Mouse (Mus musculus) left cerebral cortex, adult 2 months (tissue): ENCODE measurements around the gene Ccdc189. TPM values are rescaled to one million over a fixed set of nuclear protein-coding genes. Genes with fewer than 3 reads are reported as not detected.

Experiments used
- DNase-seq, 2 experiments: peaks; one replicate each; pipeline ENCODE4 v3.0.0; 2021 to 2022; ENCODE audit warnings: low spot score in 2 of 2, mixed read lengths in 1 of 2; ENCODE audit errors: extremely low spot score in 1 of 2
- H3K27ac ChIP-seq: fragments of 200-600 bp; 2 replicates; pipeline ENCODE4 v1.8.1; 2022
- H3K4me3 ChIP-seq: fragments of 200-600 bp; 2 replicates; pipeline ENCODE4 v1.8.1; 2022
- CTCF ChIP-seq: fragments of 200-600 bp; IDR thresholded peaks from 2 replicates; pipeline ENCODE4 v1.8.1; 2022; ENCODE audit warnings: antibody characterized with exemption, mild to moderate bottlenecking, moderate library complexity
- intact Hi-C: fragments of 180-260 bp; cut with DNase I; formaldehyde crosslinking; loops from one replicate; pipeline ENCODE4 v1.15.1; 2025
- total RNA-seq, 2 experiments: library from RNA; stranded (reverse); gene quantifications; 2 replicates each; pipeline ENCODE4 v1.2.3; 2021

Gene Ccdc189
- total RNA-seq, 2 experiments from 2014 or later: 9.4 to 10.8 TPM

DNA sequence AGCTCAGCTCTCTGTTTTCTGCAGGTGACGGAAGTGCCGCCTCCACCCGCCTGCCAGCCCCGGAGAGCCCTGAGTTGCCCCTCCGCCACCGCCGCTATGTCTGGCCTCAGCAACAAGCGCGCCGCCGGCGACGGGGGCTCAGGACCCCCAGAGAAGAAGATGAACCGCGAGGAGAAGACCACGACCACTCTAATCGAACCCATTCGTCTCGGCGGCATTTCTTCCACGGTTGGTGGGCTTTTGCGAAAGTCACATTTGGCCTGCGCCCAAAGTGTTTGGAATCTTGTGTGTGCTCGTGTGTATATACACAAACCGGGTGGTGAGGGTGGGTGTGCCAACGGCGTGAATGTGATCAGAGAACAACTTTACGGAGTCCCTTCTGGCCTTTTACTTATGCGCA is 506 bp upstream of the Ccdc189 start:
- TF ChIP-seq CTCF: no peak
- DNase-seq: no peak
- peak overlapping the region; percentile 88 for H3K27ac ChIP-seq
- H3K4me3 ChIP-seq: peak overlapping the region; percentile 91
- intact Hi-C loops: loop anchor here (2.0 kb wide), 1 partner anchor 76 kb away; no protein-coding TSS in a partner anchor

DNA sequence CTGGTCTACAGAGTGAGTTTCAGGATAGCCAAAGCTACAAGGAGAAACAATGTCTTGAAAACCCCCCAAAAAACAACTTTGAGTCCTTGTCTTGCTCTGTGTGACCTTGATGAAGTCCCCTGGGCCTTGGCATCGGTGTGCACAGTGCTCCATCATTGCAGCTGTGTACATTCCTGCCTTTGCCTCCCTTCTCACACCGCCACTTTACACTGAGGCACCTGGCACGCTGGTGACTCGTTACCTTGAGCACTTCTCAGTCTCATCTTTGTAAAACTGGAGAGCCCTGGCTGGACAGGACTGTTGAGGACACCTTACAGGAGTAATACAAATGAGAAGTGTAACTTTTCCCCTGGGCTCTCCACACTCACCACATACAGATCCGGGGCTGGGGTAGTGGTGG is 1.2 kb downstream of the Ccdc189 start:
- intact Hi-C loops: no loop called here
- H3K27ac ChIP-seq: peak overlapping the region; percentile 81; the same call in 1 of the 2 replicates
- no peak for DNase-seq
- no peak for TF ChIP-seq CTCF
- H3K4me3 ChIP-seq: peak overlapping the region; percentile 91

DNA sequence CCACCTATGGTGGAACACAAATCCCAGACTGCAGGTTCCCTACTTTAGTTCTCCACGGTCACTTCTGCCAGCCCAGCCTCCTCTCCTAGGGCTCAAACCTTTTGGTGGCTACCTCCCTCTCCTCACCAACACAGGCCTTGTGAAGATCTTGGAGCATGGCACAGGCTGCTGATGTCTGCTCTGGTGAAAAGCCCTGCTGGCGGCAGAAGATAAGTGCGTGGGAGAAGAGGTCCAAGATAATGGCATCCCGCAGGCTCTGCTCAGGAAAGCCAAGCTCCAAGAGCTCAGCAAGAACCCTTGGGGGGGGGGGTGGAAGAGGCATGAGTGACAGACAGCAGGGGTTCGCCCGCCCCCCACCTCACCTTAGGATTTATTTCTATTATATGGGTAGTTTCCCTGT is 2.2 kb downstream of the Ccdc189 start:
- Histone ChIP-seq H3K4me3 (no peak overlapping the region), H3K27ac (no peak overlapping the region)
- no peak for DNase-seq
- TF ChIP-seq CTCF: no peak
- intact Hi-C loops: no loop called here

DNA sequence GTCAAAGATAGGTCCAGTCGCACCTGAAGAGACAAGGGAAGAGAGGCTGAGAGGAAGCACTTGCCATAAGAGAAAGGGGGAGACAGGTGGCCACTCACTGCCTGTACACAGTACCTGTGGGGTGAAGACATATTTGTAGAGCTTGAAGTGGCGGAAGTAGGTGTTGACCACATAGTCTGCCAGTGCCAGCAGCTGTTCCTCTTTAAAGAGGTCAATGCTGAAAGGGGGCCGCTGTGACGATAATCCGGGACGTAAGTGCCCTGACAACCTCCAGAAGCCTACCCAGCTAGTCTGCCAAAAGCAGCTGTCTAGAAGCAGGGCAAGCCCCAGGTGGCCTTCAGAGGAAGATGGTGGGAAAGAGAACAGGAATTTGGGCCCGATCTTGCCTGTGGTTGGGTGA is 3.4 kb downstream of the Ccdc189 start:
- Histone ChIP-seq H3K4me3 (no peak overlapping the region), H3K27ac (no peak overlapping the region)
- no peak for TF ChIP-seq CTCF
- intact Hi-C loops: no loop called here
- DNase-seq: no peak

DNA sequence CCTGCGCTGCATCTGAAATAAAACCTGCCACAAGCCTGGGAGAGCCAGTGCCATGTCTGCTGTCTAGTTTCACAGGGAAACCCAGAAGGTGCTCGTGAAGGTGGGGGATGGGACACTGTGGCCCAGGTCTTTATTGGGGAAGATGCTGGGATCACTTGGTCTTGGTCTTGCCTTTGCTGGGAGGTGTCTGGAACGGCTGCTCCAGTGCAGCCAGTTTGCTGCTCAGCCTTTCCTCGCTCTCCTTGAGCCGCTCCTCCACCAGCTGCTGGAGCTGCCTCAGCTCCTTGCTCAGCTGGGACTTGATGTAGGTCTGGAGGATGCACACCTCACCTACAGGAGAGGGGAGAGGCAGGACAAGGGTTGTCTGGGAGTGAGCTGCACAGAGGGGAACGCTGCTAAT is 5.1 kb downstream of the Ccdc189 start:
- no peak for TF ChIP-seq CTCF
- DNase-seq: no peak
- Histone ChIP-seq H3K4me3 (no peak overlapping the region), H3K27ac (no peak overlapping the region)
- intact Hi-C loops: no loop called here

DNA sequence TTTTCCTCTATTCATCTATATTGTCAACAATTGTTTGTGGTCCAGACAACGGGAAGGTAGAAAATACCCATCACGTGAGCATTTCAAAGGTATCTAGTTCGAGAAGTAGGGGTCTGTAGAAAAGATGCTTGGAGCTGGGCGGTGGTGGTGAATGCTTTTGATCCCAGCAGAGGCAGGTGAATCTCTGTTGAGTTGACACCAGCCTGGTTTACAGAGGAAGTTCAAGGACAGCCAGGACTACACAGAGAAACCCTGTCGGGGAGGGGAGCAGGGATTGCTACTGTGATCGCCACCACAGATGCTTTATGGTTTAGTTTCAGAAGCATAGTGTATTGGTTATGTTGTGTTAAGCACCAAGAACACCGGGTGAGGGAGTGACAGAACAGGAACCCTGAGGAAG is 14.3 kb downstream of the Ccdc189 start:
- peak overlapping the region; percentile 87 for H3K4me3 ChIP-seq
- TF ChIP-seq CTCF: no peak
- DNase-seq: no peak
- H3K27ac ChIP-seq: peak overlapping the region; percentile 50
- intact Hi-C loops: no loop called here

DNA sequence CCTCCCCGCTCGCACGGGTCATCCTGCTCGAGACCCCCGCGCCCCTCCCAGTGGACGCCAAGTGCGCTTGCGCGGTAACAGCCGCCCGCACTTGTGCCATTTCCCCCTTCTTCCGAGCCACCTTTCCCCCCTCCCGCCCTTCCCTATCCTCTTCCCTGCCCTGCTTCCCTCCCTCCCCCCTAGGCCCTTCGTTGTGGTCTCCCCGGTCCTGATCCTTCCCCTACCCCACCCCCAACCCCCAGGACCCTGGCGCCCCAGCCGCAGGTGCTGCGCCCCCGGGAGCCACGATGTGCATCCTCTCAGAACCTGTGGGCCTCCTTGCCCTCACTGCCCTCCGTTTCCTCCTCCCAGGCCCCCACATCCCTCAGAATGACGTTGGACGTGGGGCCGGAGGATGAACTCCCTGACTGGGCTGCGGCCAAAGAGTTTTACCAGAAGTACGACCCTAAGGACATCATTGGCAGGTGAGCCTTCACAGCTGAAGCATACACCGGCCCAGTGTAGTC is 14.8 kb downstream of the Ccdc189 start:
- intact Hi-C loops: no loop called here

DNA sequence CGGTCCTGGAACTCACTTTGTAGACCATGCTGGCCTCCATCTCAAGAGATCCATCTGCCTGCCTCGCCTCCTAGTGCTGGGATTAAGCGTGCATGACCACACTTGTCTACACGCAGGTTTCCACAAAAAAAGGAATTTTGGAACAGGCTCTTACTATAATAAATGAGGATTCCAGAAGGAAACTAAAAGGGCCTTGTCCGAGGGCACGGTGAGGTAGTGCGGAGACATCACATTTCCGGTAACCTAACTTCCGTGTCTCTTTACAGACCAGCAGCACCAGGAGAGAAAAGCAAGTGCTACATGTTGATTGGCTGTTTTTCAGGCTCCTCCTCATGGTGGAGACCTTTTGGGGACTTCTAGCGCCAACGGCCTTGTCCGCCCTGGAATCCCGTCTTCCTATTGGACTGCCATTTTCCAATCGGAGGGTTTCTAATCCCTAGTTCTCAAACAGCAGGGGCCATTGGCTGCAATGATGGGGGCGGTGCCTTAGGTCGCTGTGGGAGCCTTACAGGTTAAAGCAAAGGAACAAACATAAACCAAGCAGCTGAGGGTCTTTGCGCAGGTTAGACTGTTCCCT is 15.4 kb downstream of the Ccdc189 start, which contains the start of gene Phkg2:
TSS of gene Phkg2 (plus strand) at position 446 of the 577 bp plus-strand sequence.
- no peak; the same call in none of the 2 replicates for TF ChIP-seq CTCF
- intact Hi-C loops: no loop called here
- peak; percentile 80 to 89 for DNase-seq
- Histone ChIP-seq H3K27ac (peak within 1 kb of the TSS; percentile 88), H3K4me3 (peak within 1 kb of the TSS; percentile 87)

More for the DNA sequence above, 14.8 kb downstream of the Ccdc189 start:
- TF ChIP-seq CTCF: no peak
- no peak for DNase-seq
- H3K4me3 ChIP-seq: peak overlapping the region; percentile 87
- peak overlapping the region; percentile 50 for H3K27ac ChIP-seq

DNA sequence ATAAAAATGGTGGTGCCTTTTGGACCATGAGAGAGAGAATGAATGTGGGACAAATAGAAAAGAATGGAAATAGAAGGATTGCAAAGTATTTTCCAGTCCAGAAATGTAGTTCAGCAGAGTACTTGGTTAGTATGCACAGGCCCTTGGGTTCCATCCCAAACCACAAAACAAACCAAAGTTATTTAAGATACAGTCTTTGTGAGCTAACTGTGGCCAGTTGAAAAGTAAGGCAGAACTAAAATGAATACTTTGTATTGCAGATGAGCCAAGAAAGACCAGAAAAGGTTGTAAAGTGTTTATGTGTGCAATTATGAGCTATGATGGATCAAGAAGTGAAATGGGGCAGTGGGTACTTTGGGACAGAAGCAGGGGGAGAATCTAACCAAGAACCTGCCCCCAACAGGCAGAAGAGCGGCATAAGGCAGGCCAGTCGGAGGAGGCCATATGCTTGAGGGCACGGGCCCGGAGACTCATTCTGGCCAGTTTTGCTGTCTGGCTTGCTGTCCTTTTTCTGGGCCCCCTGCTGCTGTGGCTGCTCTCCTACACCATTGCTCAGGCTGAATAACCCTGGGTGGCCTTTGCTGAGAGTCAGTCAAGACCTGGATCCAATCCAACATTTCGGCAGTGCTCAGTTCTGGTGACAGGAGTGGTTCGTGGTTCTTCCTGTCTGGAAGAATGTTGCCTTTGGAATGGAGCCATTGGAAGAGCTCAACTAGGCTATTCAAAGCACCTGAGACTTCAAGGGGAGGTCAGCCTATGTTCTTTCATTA is 23.8 kb downstream of the Ccdc189 start:
- TF ChIP-seq CTCF: no peak; the same call in 1 of the 2 replicates
- no peak overlapping the region for H3K27ac ChIP-seq
- intact Hi-C loops: no loop called here
- H3K4me3 ChIP-seq: no peak overlapping the region
- DNase-seq: no peak

DNA sequence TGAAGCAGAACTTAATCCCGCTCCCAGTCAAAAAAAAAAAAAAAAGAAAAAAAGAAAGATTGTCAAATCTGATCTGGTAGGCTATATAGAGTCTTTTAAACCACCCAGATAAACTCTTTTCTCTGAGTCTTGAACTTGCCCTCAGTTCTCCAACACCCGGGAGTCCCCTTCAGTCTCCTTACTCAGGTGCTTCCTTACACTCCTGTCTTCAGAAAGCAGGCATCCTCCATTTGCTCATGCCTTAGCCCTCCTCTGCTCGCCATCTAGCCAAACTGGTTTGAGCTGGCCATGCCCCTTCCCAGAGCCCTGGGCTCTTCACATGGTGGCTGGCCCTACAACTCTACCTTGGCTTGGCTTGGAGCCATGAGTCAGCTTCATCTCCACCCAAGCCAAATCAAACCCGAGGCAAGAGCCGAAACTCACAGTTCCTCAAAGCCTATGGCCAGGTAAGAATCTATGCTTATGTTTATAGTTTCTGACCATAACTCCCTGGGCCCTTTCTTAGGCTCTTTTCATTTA is 27.0 kb downstream of the Ccdc189 start, which contains the start of gene Tmem265:
TSS of gene Tmem265 (plus strand) at position 51 of the 519 bp plus-strand sequence.
- intact Hi-C loops: no loop called here

DNA sequence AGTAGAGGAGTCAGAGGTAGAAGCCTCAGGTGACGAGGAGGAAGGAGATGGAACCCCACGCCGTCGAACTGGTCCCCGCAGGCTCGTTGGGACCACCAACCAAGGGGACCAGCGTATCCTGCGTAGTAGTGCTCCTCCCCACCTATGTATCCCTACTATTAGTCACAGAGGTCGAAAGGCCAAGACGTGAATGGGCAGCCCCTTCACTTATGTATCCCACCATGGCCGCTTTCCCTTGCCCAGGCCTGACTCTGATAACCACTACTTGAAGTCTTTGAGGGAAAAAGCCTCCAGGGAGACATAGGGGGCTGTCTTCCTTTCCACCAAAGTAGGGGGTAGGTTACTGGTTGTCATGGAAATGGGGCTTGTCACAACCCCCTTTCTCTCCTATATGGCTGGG is 27.8 kb downstream of the Ccdc189 start:
- TF ChIP-seq CTCF: no peak
- no peak overlapping the region for H3K27ac ChIP-seq
- DNase-seq: no peak
- H3K4me3 ChIP-seq: no peak overlapping the region
- intact Hi-C loops: no loop called here

More for the DNA sequence above, 27.0 kb downstream of the Ccdc189 start, which contains the start of gene Tmem265:
- no peak within 1 kb of the TSS for H3K27ac ChIP-seq
- no peak for DNase-seq
- H3K4me3 ChIP-seq: no peak within 1 kb of the TSS
- no peak for TF ChIP-seq CTCF

DNA sequence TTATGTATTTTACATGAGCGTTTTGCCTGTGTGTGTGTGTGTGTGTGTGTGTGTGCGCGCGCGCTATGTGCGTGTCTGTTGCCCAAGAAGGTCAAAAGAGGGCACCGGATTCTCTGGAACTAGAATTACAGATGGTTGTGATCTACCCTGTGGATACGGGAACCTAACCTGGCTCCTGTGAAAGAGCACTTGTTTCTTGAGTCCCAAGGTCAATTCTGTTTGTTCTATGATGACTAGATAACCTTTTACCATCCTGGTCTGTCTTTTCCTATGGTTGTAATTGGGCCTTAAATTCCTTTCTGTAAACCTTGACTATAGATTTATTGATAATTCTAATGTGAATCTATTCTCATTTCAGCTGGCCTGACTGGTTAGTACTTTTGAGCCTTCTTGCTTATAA is 36.8 kb downstream of the Ccdc189 start:
- H3K4me3 ChIP-seq: no peak overlapping the region
- DNase-seq: no peak
- intact Hi-C loops: no loop called here
- no peak for TF ChIP-seq CTCF
- no peak overlapping the region for H3K27ac ChIP-seq
